Mouse (Mus musculus): ENCODE results near the gene Uts2b.
A peak's percentile ranks its signal among the peaks of the same experiment; 100 is the strongest.

DNA sequence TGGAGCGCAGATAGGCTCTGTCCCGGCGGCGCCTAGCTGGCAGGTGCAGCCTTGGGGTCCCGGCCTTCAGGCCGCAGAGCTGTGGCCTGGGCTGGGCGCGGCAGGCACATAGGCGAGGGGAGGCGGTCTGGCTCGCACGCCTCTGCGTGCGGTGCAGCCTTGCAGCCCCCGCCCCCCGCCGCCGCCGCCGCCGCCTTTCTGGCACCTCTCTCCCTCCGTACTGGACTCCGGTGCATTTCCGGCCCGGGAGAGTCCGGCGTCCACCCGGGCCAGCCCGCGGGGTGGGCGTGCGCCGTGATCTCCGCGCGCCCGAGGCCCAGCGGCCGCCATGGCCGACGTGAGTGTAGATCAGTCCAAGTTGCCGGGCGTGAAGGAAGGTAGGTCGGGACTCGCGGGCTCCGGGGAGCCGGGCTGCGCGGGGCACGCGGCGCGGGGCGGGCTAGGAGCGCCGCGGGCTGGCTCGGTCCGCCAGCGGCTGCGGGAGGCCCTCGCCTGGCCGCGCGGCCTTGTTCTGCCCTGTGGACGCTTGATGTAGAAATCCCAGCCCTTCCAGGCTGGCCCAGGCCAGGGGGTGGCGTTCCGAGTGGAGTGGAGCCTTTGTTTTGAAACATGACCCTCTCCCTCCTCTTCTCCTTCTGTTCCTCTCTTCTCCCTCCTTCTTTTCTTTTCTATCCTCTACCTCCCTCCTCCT, 18.9 kb upstream of the Uts2b start, which contains the start of gene Ccdc50:
- TF ChIP-seq CTCF (IDR thresholded peaks at IDR 0.05; ENCODE audit: control insufficient read depth, insufficient read depth, insufficient replicate concordance, low read depth, low read length) (no peak), POLR2A (IDR thresholded peaks at IDR 0.05; ENCODE audit: control insufficient read depth, low read depth, low read length) (peak; percentile 51)
